Mouse (Mus musculus): ENCODE data around the gene Limch1. TPM values are rescaled to one million over a fixed set of nuclear protein-coding genes. Genes with fewer than 3 reads are reported as not detected.

Gene Limch1
- total and polyA plus RNA-seq, 2 experiments, result 0.13 to 0.55 TPM

DNA sequence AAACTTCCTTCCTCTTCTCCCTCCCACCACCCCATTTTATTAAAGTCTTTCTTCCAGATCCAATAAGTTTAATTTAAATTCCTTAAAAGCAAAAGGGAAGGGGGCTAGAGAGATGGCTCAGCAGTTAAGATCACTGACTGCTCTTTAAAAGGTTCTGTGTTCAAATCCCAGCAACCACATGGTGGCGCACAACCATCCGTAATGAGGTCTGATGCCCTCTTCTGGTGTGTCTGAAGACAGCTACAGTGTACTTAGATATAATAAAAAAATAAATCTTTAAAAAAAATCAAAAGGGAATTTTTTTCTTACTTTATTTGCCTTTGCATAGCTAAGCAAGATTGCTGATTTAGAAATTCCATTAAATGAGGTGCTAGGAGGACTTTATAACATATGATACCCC is 37.2 kb downstream of the Limch1 start:
- WGBS, result 96% methylated on average over 2 of the region's 2 CpGs
- H3K36me3 ChIP-seq (ENCODE audit: control insufficient read depth, insufficient read depth, low read length), result no peaks in the 10 kb centered on the region
- no peak overlapping the region for H3K27ac ChIP-seq (replicated peaks; ENCODE audit: insufficient read depth, low read depth, low read length)
- H3K9ac ChIP-seq (ENCODE audit: low read depth, low read length), result no peak overlapping the region
- no peaks in the 10 kb centered on the region for H3K79me2 ChIP-seq (ENCODE audit: control insufficient read depth, insufficient read depth, low read length)
- peaks cover 4% of the 10 kb centered on the region; the same call in 1 of the 2 replicates for H3K27me3 ChIP-seq (ENCODE audit: control insufficient read depth, insufficient read depth, low read length)
- TF ChIP-seq CTCF (IDR thresholded peaks at IDR 0.05; ENCODE audit: low read depth, low read length), result no peak
- no peak for TF ChIP-seq POLR2A (IDR thresholded peaks at IDR 0.05; ENCODE audit: extremely low read depth, insufficient read depth, low read length)
- no peak overlapping the region for H3K4me3 ChIP-seq (ENCODE audit: insufficient read depth, low read depth, low read length)
- no peaks in the 10 kb centered on the region for H3K4me1 ChIP-seq (ENCODE audit: control insufficient read depth, insufficient read depth, low read length)
- DNase-seq (ENCODE audit: extremely low read depth, low read depth, low spot score), result no peak

DNA sequence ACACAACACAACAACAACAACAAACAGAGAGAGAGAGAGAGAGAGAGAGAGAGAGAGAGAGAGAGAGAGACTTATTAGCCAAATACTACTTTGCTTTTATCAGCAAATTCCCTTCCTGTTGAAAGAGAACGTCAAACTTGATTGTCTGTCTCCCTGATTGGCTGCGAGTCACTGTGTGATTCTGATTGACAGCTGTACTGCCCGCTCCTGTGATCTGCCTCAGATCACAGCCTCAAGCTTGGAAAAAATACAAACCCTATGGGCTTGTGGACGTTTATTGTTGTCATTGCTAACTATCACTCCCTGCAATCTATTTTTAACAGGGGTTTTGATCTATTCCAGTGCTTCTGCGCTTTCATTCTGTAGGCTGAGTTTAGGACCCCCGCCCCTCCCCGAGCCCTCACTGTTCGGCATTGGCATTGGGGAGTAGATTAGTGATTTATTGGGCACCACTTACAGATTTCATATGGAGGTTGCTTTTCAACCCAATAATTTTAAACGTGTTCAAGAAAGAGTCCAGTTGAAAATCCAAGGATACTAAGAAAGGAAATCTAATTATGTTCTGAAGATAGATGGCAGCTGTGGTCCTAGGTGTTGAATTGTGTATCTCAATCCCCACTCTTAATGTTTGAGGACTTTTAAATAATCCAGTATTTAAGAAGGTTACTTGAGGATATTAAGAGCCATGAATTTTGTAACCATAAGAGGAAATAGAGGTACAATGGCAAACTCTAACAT is 39.2 kb downstream of the Limch1 start:
- no peak overlapping the region for H3K9ac ChIP-seq (ENCODE audit: low read depth, low read length)
- no peaks in the 10 kb centered on the region for H3K4me1 ChIP-seq (ENCODE audit: control insufficient read depth, insufficient read depth, low read length)
- H3K27ac ChIP-seq (replicated peaks; ENCODE audit: insufficient read depth, low read depth, low read length), result no peak overlapping the region
- TF ChIP-seq POLR2A (IDR thresholded peaks at IDR 0.05; ENCODE audit: extremely low read depth, insufficient read depth, low read length) (no peak), CTCF (IDR thresholded peaks at IDR 0.05; ENCODE audit: low read depth, low read length) (no peak)
- no peaks in the 10 kb centered on the region for H3K79me2 ChIP-seq (ENCODE audit: control insufficient read depth, insufficient read depth, low read length)
- WGBS, result 71% methylated on average over 9 of the region's 9 CpGs
- DNase-seq (ENCODE audit: extremely low read depth, low read depth, low spot score), result no peak
- no peaks in the 10 kb centered on the region for H3K36me3 ChIP-seq (ENCODE audit: control insufficient read depth, insufficient read depth, low read length)
- peaks cover 4% of the 10 kb centered on the region; the same call in 1 of the 2 replicates for H3K27me3 ChIP-seq (ENCODE audit: control insufficient read depth, insufficient read depth, low read length)
- H3K4me3 ChIP-seq (ENCODE audit: insufficient read depth, low read depth, low read length), result no peak overlapping the region

DNA sequence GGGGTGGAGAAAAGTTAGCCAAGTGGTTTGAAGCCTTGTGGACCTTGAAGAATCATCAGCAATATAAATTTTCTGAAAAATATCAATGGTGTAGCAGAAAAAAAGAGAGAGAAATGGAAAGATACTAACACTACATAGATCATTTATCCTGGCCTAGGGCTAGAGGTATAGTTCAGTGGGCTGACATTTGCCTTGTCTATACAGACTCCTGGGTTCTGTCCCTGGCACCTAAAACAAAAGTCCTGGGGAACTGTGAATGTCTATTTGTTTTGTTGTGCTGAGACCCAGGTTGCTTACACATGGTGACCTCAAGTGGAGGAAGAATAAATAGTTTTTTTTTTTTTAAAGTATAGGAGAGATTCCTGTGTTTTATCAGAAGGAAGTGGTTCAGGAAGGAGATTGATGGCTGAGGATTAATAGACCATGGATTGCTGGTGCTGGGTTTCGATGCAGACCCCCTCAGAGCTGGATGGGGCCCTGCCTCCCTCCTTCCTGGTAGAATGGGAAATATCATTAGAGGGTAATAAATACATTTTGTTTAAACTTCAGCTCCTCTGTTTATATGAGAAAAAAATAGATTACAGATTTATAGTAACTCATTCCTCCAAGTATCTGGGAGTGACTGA is 40.5 kb downstream of the Limch1 start:
- Histone ChIP-seq H3K79me2 (ENCODE audit: control insufficient read depth, insufficient read depth, low read length) (no peaks in the 10 kb centered on the region), H3K4me3 (ENCODE audit: insufficient read depth, low read depth, low read length) (no peak overlapping the region), H3K27ac (replicated peaks; ENCODE audit: insufficient read depth, low read depth, low read length) (no peak overlapping the region), H3K4me1 (ENCODE audit: control insufficient read depth, insufficient read depth, low read length) (no peaks in the 10 kb centered on the region), H3K9ac (ENCODE audit: low read depth, low read length) (no peak overlapping the region), H3K36me3 (ENCODE audit: control insufficient read depth, insufficient read depth, low read length) (no peaks in the 10 kb centered on the region), H3K27me3 (ENCODE audit: control insufficient read depth, insufficient read depth, low read length) (peaks cover 4% of the 10 kb centered on the region; the same call in 1 of the 2 replicates)
- no peak for TF ChIP-seq CTCF (IDR thresholded peaks at IDR 0.05; ENCODE audit: low read depth, low read length)
- TF ChIP-seq POLR2A (IDR thresholded peaks at IDR 0.05; ENCODE audit: extremely low read depth, insufficient read depth, low read length), result no peak
- no peak for DNase-seq (ENCODE audit: extremely low read depth, low read depth, low spot score)
- WGBS, result 70% methylated on average over 1 of the region's 1 CpGs

DNA sequence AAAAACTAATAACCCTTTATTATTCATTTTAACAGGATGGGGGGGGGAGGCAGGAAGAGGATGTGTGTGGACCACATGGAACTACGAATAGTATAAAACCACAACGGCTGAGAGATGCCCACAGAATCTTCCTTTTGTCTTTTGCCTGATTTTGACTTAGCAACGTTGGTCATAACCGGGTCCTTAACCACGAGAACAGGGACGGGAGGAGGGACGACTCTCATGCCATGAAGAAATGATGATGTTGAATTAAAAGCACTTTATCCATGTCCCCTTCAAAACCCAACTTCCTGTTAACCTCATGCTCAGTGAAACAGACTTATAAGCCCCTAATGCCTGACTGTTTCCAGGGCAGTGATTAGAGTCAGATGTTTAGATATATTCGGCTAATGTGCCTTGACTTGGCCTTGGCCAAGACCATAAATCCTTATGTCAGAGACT is 41.0 kb downstream of the Limch1 start:
- WGBS, result 76% methylated on average over 8 of the region's 8 CpGs
- no peaks in the 10 kb centered on the region for H3K79me2 ChIP-seq (ENCODE audit: control insufficient read depth, insufficient read depth, low read length)
- no peak for DNase-seq (ENCODE audit: extremely low read depth, low read depth, low spot score)
- no peak overlapping the region for H3K4me3 ChIP-seq (ENCODE audit: insufficient read depth, low read depth, low read length)
- no peaks in the 10 kb centered on the region for H3K36me3 ChIP-seq (ENCODE audit: control insufficient read depth, insufficient read depth, low read length)
- peaks cover 3% of the 10 kb centered on the region; the same call in 1 of the 2 replicates for H3K27me3 ChIP-seq (ENCODE audit: control insufficient read depth, insufficient read depth, low read length)
- H3K4me1 ChIP-seq (ENCODE audit: control insufficient read depth, insufficient read depth, low read length), result no peaks in the 10 kb centered on the region
- no peak overlapping the region for H3K9ac ChIP-seq (ENCODE audit: low read depth, low read length)
- H3K27ac ChIP-seq (replicated peaks; ENCODE audit: insufficient read depth, low read depth, low read length), result no peak overlapping the region
- no peak for TF ChIP-seq CTCF (IDR thresholded peaks at IDR 0.05; ENCODE audit: low read depth, low read length)
- no peak for TF ChIP-seq POLR2A (IDR thresholded peaks at IDR 0.05; ENCODE audit: extremely low read depth, insufficient read depth, low read length)

DNA sequence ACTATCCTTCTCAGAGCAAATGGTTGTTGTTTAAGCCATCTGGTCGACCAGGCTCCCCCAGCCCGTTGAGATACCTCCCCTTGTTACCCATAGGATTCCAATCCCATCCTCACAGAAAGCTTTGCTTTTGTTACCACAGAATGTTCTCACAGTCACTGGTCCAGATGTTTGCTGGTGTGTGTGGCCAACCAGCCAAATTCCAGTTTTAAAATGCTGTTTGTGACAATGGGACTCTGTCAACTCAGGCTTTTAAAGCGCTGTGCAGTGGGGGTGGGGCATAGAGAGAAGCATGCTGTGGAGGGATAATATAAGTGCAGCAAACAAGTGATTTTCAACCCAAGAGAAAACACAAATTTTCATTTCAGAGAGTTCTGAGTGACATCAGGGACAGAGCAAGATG is 43.4 kb downstream of the Limch1 start:
- DNase-seq (ENCODE audit: extremely low read depth, low read depth, low spot score), result no peak
- 76% methylated on average over 3 of the region's 3 CpGs for WGBS
- TF ChIP-seq POLR2A (IDR thresholded peaks at IDR 0.05; ENCODE audit: extremely low read depth, insufficient read depth, low read length) (no peak), CTCF (IDR thresholded peaks at IDR 0.05; ENCODE audit: low read depth, low read length) (no peak)
- H3K4me3 ChIP-seq (ENCODE audit: insufficient read depth, low read depth, low read length), result no peak overlapping the region
- H3K9ac ChIP-seq (ENCODE audit: low read depth, low read length), result no peak overlapping the region
- H3K36me3 ChIP-seq (ENCODE audit: control insufficient read depth, insufficient read depth, low read length), result no peaks in the 10 kb centered on the region
- H3K27me3 ChIP-seq (ENCODE audit: control insufficient read depth, insufficient read depth, low read length), result no peaks in the 10 kb centered on the region
- no peaks in the 10 kb centered on the region for H3K79me2 ChIP-seq (ENCODE audit: control insufficient read depth, insufficient read depth, low read length)
- no peak overlapping the region for H3K27ac ChIP-seq (replicated peaks; ENCODE audit: insufficient read depth, low read depth, low read length)
- no peaks in the 10 kb centered on the region for H3K4me1 ChIP-seq (ENCODE audit: control insufficient read depth, insufficient read depth, low read length)

DNA sequence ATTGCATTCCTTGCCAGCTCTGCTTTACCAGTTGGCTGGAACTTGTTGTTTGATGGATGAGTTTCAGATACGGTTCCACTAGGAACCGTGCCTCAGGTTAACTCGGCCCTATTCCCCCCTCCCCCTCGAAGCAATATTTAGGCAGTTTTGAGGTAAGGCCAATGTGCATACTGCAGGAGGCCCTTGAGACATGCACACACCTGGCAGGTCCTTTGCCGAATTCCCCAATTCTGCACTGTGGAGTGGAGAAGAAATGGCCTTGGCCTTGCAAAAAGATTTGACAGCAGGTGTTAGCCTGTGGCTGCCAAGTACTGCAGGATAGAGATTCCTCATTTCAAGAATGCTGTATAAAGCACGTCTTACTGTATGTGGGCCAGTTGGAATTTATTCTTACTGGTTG is 45.5 kb downstream of the Limch1 start:
- TF ChIP-seq POLR2A (IDR thresholded peaks at IDR 0.05; ENCODE audit: extremely low read depth, insufficient read depth, low read length), result no peak
- no peak for TF ChIP-seq CTCF (IDR thresholded peaks at IDR 0.05; ENCODE audit: low read depth, low read length)
- WGBS, result 79% methylated on average over 6 of the region's 6 CpGs
- H3K4me3 ChIP-seq (ENCODE audit: insufficient read depth, low read depth, low read length), result no peak overlapping the region

More for the DNA sequence above, 45.5 kb downstream of the Limch1 start:
- Histone ChIP-seq H3K4me1 (ENCODE audit: control insufficient read depth, insufficient read depth, low read length) (no peaks in the 10 kb centered on the region), H3K27ac (replicated peaks; ENCODE audit: insufficient read depth, low read depth, low read length) (no peak overlapping the region), H3K79me2 (ENCODE audit: control insufficient read depth, insufficient read depth, low read length) (no peaks in the 10 kb centered on the region), H3K9ac (ENCODE audit: low read depth, low read length) (no peak overlapping the region), H3K27me3 (ENCODE audit: control insufficient read depth, insufficient read depth, low read length) (no peaks in the 10 kb centered on the region), H3K36me3 (ENCODE audit: control insufficient read depth, insufficient read depth, low read length) (no peaks in the 10 kb centered on the region)
- DNase-seq (ENCODE audit: extremely low read depth, low read depth, low spot score), result no peak
